Mouse (Mus musculus) natural killer cell, adult 2 months (primary cell): ENCODE measurements around the gene Ier5l.

Experiments used
- DNase-seq, 2 experiments: peaks; one replicate each; pipeline ENCODE4 v3.0.0; 2022; ENCODE audit warnings: low spot score in 2 of 2

The Ier5l gene

DNA sequence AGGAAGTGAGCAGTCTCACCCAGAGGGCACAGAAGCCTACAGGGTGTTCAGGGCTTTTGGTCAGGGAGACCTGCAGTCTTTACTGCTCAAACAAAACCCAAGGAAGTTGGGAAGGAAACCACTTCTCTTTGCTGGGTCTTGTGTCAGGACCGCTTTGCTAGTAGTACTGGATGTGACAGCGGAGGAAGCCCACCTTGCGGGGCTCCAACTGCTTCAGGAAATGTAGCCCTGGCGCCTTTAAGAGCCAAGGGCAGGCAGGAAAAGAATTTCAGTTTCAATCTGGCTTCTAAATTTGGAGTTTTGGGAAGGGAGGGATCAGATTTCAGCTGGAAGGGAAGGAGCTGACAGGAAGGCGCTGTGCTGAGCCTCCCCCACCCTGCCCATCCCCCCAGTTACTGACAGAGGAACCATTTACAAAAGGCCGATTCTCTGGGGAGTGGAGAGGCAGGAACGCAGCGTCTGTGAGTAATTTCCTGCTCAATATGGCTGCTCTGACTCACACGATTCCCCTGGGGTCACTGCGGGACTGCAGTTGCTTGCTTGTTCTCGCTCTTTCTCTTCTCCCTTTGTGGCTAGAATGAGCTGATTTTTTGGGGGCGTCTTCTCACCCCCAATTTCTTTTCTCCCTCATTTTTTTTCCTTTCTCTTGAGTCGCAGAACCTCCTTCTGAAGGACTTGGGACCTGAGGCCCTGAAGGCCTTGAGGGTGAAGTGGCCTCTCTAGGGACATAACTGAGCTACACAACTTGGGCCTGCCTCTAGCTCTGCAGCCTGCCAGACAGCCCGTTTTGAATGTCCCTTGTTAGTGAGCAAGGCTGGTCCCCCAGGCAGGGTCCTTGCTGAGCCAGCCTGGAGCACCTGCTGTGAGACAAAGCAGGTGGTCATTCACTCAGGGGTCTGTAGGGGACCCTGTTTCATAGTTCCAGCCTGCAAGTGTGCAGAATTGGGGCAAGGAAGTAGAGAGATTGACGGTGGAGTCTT lies 32.2 kb downstream of the Ier5l start:
- DNase-seq: peak; percentile 60 to 86

DNA sequence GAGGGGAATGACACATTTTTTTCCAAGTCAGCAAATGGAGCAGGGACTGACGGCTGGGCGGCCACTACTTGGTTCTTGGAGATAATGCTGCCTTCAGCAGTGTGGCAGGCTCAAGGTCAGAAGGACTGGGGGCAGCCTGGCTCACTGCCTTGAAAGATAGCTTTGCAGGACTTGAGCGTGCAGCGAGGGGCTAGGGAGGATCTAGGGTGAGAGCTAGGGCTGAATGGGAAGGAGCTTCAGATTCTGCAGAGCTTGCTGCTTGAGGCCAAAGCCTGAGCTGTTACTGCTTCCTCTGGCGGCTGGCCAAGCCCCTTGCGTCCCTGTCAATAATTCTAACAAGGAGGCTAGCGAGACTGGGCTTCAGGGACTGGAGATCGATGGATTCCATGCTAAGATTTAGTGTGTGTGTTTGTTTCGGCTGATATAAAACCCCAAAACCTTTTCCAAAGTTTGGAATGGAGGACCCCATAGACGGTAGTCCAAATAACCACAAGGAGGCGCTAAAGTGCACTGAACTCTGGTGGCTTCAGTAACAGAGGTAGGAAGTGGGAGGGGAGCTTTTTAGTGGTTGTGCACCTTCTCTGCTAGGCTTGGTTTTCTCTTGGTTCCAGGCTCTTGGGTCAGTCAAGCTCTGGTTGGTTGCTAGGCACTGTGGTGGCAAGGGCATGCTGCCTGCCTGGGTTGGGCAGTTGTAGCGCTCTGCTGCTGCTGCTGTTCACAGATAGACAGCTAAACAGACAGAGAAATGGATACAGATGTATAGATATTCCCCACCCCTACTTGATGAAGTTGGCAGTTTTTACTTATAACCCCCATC lies 33.1 kb downstream of the Ier5l start:
- DNase-seq: peak; percentile 82 to 84

DNA sequence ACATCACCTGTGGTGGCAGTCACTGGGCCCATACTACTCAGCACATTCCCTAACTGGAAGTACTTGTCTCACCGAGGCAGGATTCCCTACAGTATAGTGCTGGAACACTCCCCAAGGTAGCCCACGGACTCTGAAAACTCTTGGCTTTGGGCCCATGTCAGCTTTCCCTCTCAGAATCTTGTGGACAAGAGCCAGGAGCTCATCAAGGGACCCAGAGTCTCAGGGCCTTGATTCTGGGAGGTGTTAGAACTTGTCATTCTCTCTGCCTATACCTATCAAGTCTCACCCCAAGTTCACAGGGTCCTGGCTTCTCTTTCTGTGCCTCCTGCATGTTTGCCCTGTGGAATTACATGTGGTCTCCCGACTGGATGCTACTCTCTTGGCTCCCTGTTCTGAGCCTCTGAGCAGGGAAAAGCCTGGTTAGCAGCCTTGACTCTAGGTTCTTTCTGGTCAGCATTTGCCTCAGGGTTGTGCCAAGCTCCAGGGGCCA lies 33.8 kb downstream of the Ier5l start:
- DNase-seq: no peak

DNA sequence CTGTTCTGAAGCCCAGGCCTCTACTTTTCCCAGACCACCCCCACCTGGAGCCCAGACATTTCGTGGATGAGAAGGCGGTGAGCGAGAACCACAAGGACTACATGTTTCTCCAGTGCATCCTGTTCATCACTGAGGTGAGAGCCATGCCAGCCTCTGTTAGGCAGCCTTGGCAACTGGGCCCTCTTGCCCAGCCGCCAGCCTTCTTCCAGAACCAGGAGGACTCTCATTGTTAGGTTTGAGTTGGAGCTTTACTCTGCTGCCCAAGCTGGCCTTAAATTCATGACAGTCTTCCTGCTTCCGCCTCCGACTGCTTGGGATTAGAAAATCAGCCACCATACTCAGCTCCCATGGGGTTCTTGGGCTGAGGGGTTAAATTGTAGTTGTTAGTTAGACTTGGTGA lies 34.4 kb downstream of the Ier5l start:
- no peak for DNase-seq

DNA sequence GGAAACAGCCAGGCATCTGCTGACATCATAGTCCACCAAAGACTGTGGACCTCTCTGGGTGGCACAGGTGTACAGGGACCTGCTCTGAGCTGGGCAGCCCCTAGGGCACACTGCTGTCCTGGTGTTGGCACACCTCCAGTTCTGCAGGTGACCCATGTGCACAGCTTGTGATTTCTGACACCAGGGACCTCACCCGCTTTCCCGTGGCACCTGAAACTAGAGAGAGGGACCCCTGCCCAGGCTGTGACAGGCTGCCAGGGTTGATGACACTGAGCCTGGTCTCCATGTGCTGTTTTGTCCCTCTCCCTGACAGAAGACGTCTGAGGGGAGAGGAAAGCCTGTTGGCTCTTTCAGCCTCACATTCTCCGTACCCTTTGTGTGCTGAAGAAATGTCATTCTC lies 36.2 kb downstream of the Ier5l start:
- no peak for DNase-seq

DNA sequence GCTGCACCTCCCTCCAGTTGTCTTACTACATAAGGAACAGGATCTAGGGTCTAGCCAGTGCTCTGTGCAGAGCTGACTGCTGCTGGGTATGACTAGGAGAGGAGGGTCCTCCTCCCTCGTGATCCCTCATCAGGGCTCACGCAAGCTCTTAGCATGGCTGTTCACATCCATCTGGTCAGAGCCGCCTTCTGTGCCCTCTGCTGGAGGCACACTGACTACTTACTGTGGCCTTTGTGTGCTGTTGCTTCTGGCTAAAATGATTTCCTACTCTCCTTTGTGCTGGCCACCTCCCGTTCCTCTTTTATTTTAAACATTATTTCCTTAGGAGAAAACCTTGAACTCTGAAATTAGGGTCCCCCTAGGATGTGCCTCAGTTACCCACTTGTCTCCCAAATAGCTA lies 37.2 kb downstream of the Ier5l start:
- no peak for DNase-seq

DNA sequence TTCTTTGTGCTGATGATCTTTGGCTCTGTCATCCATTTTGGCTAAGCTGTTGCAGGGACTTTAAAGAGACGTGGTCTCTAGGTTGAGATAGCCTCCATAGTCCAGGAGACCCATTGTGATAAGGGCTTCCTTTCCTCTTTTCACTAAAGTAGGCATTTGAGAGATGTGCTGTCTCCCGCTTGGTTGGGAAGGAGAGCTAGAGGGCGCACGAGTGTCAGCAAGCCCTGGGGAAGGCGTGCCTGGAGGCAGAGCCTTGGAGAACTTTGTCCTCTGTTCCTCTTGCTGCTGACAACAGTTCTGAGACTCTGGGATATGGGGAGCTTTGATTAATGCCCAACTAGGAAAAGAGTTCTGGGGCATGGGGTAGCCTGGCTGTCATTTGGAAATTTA lies 37.9 kb downstream of the Ier5l start:
- no peak for DNase-seq

DNA sequence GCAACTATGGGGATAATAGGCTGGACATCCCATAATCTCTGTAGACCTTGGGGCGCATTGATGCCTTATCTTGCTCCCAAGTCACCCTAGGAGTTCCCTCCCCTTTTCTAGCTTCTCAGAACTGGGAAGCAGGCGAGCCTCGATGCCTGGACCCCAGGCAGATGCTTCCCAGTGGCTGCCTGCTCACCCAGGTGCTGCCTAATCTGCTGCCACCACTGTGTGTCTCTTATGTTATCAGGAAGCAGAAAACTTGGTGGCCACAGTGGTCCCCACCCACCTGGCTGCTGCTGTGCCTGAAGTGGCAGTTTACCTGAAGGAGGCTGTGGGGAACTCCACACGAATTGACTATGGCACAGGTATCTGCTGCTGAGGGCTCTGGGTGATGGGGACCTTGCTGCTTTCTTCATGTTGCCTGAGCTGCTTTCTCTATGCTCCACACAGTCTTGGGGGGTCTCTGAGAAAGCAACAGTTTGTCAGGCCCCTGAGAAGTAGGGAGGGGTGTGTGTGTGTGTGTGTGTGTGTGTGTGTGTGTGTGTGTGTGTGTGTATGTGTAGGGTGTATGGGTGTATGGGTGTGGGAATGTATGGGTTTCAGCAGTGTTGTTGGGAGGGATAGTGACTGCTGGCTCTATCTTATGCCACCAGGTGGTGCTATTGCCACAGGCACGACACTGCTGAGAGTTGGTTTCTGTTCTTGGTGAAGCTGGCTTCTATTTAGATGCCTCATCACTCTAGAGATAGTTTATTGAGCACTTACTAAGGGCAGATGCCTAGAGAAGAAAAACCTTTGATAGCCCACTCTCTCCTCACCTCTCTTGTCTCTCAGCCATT lies 38.5 kb downstream of the Ier5l start:
- DNase-seq: peak; percentile 60 to 75

DNA sequence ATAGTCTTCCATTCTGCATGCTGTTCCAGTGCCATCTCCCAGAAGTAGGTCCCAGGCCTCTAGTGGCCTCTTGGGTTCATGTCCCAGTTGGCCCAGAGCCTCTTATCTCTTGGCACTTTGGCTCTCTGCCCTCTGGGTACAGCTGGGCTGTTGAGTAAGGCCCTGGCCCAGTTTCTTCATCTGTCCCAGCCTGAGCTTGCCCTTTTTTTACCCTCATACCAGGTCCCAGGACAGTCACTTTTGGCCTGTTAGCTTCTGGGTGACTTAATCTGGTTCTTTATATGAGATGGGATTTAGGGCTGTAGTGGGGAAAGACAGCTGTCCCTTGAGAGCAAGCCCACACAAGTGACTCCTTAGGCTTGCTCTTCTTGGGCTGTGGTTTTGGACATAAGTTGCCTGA lies 44.9 kb downstream of the Ier5l start:
- no peak for DNase-seq
